Mouse (Mus musculus) cerebellum, adult 2 months (tissue): ENCODE measurements around the gene Ahdc1.

Experiments used
- CTCF ChIP-seq: fragments of 200-500 bp; IDR thresholded peaks from 2 replicates; pipeline ENCODE4 v1.5.1; 2011; ENCODE audit warnings: low read depth, mild to moderate bottlenecking, control low read depth, low read length, moderate library complexity, borderline replicate concordance; ENCODE audit not compliant: insufficient read depth
- POLR2A ChIP-seq: fragments of 200-500 bp; IDR thresholded peaks from 2 replicates; pipeline ENCODE4 v1.6.1; 2011; ENCODE audit warnings: low read length, control low read depth, borderline replicate concordance; ENCODE audit not compliant: insufficient read depth

GRCm38 (mm10) chr4:133094936-133095733 lies 84.1 kb downstream of the Ahdc1 start:
- TF ChIP-seq CTCF (no peak), POLR2A (peak; percentile 32; the same call in 1 of the 2 replicates)
